ENCODE assay signal across 8 mouse cellular contexts in genomic region chr2:27097776-27098175, GRCm38 (mm10). TPM values are rescaled to one million over a fixed set of nuclear protein-coding genes. Genes with fewer than 3 reads are reported as not detected.
DNase-seq lines count a peak whose midpoint lies in the region; ATAC-seq lines count a peak whose summit lies in the region.

No protein-coding gene starts in this region.

- H3K27me3 ChIP-seq in liver, embryonic 12.5 days (replicated peaks): peaks cover 17% of the 10 kb centered on the region
- no peaks in the 10 kb centered on the region for H3K27me3 ChIP-seq in forebrain, embryonic 13.5 days
- H3K27me3 ChIP-seq in hindbrain, embryonic 12.5 days: no peaks in the 10 kb centered on the region
- H3K27me3 ChIP-seq in limb, embryonic 12.5 days: no peaks in the 10 kb centered on the region; the same call in 1 of the 2 replicates

- peaks cover 11% of the 10 kb centered on the region; the same call in 1 of the 2 replicates for H3K4me1 ChIP-seq in liver, embryonic 12.5 days
- peaks cover 17% of the 10 kb centered on the region for H3K4me1 ChIP-seq in forebrain, embryonic 13.5 days
- peaks cover 23% of the 10 kb centered on the region for H3K4me1 ChIP-seq in hindbrain, embryonic 12.5 days
- H3K4me1 ChIP-seq in limb, embryonic 12.5 days (replicated peaks): peaks cover 38% of the 10 kb centered on the region

- DNase-seq in liver: peak; percentile 25
- DNase-seq in skeletal muscle tissue, adult 2 months (ENCODE audit: low read depth, low spot score): peak; percentile 43
- DNase-seq in thymus, postnatal 4 days: no peak
- DNase-seq in T-cell, adult 2 months (ENCODE audit: low spot score): no peak

- no peak overlapping the region for H3K4me3 ChIP-seq in liver, embryonic 12.5 days
- H3K4me3 ChIP-seq in forebrain, embryonic 13.5 days: no peak overlapping the region
- no peak overlapping the region for H3K4me3 ChIP-seq in hindbrain, embryonic 12.5 days
- no peak overlapping the region for H3K4me3 ChIP-seq in limb, embryonic 12.5 days (replicated peaks)

- no peak overlapping the region for H3K27ac ChIP-seq in liver, embryonic 12.5 days
- 0 out of 2 replicates have a peak overlapping the region, but pooled peaks have one; percentile 15 for H3K27ac ChIP-seq in forebrain, embryonic 13.5 days
- H3K27ac ChIP-seq in hindbrain, embryonic 12.5 days: 0 out of 2 replicates have a peak overlapping the region, but pooled peaks have one; percentile 58
- H3K27ac ChIP-seq in limb, embryonic 12.5 days: peak overlapping the region; percentile 73

- H3K4me2 ChIP-seq in liver, embryonic 12.5 days: no peak overlapping the region
- H3K4me2 ChIP-seq in forebrain, embryonic 13.5 days: no peak overlapping the region
- no peak overlapping the region for H3K4me2 ChIP-seq in hindbrain, embryonic 12.5 days (replicated peaks)
- H3K4me2 ChIP-seq in limb, embryonic 12.5 days: peak overlapping the region; percentile 13; the same call in 1 of the 2 replicates

- ATAC-seq in liver, embryonic 12.5 days: no peak
- peak; percentile 61; the same call in 1 of the 2 replicates for ATAC-seq in forebrain, embryonic 13.5 days
- ATAC-seq in hindbrain, embryonic 12.5 days (ENCODE audit: low FRiP score): peak; percentile 78
- ATAC-seq in limb, embryonic 12.5 days (ENCODE audit: insufficient number of reproducible peaks, insufficient read depth, low FRiP score, low TSS enrichment, low read depth): peak; percentile 64; the same call in 1 of the 2 replicates

- no peaks in the 10 kb centered on the region for H3K9me3 ChIP-seq in liver, embryonic 12.5 days (replicated peaks)
- H3K9me3 ChIP-seq in forebrain, embryonic 13.5 days (replicated peaks): no peaks in the 10 kb centered on the region
- no peaks in the 10 kb centered on the region for H3K9me3 ChIP-seq in hindbrain, embryonic 12.5 days (replicated peaks)
- H3K9me3 ChIP-seq in limb, embryonic 12.5 days: no peaks in the 10 kb centered on the region

- no peaks in the 10 kb centered on the region for H3K36me3 ChIP-seq in liver, embryonic 12.5 days
- no peaks in the 10 kb centered on the region for H3K36me3 ChIP-seq in forebrain, embryonic 13.5 days (ENCODE audit: poor library complexity, severe bottlenecking)
- H3K36me3 ChIP-seq in hindbrain, embryonic 12.5 days: no peaks in the 10 kb centered on the region
- 0 out of 2 replicates have a peak, but pooled peaks cover 5% of the 10 kb centered on the region for H3K36me3 ChIP-seq in limb, embryonic 12.5 days

- no peak overlapping the region for H3K9ac ChIP-seq in liver, embryonic 12.5 days
- no peak overlapping the region for H3K9ac ChIP-seq in forebrain, embryonic 13.5 days
- no peak overlapping the region for H3K9ac ChIP-seq in hindbrain, embryonic 12.5 days
- H3K9ac ChIP-seq in limb, embryonic 12.5 days (replicated peaks): no peak overlapping the region; the same call in 1 of the 2 replicates

- 21% methylated on average over 6 of the region's 6 CpGs for WGBS in liver, embryonic 12.5 days (ENCODE audit: insufficient replicate concordance)
- 10% methylated on average over 6 of the region's 6 CpGs for WGBS in forebrain, embryonic 13.5 days
- 21% methylated on average over 6 of the region's 6 CpGs for WGBS in hindbrain, embryonic 12.5 days
- 15% methylated on average over 6 of the region's 6 CpGs for WGBS in limb, embryonic 12.5 days

RNA-seq across cellular contexts. Expression of gene Adamtsl2, which starts 18.6 kb away (rescaled TPM):
- polyA plus RNA-seq in liver, embryonic 12.5 days (2016; fragmentation: Nextera tagmentation; extraction: Ambion mirVana): 0.77 and 1.3 TPM in 2 replicates
- 5.7 and 7.6 TPM in 2 replicates for polyA plus RNA-seq in forebrain, embryonic 13.5 days (2015; fragmentation: Nextera tagmentation; extraction: Ambion mirVana)
- 6.1 and 9.0 TPM in 2 replicates for polyA plus RNA-seq in hindbrain, embryonic 12.5 days (2016; fragmentation: Nextera tagmentation; extraction: Ambion mirVana)
- polyA plus RNA-seq in limb, embryonic 12.5 days (2016; fragmentation: Nextera tagmentation; extraction: Ambion mirVana): 11.8 and 12.3 TPM in 2 replicates

RNA-seq across cellular contexts. Expression of gene Mymk, which starts 25.8 kb away (rescaled TPM):
- 0.14 and 0.90 TPM in 2 replicates for polyA plus RNA-seq in liver, embryonic 12.5 days (2016; fragmentation: Nextera tagmentation; extraction: Ambion mirVana)
- polyA plus RNA-seq in forebrain, embryonic 13.5 days (2015; fragmentation: Nextera tagmentation; extraction: Ambion mirVana): not detected in 2 replicates
- polyA plus RNA-seq in hindbrain, embryonic 12.5 days (2016; fragmentation: Nextera tagmentation; extraction: Ambion mirVana): 2.6 and 5.2 TPM in 2 replicates
- 16.9 and 24.6 TPM in 2 replicates for polyA plus RNA-seq in limb, embryonic 12.5 days (2016; fragmentation: Nextera tagmentation; extraction: Ambion mirVana)

RNA-seq across cellular contexts. Expression of gene Fam163b, which starts 44.5 kb away (rescaled TPM):
- 0.08 TPM in 1 of 2 replicates, not detected in the other for polyA plus RNA-seq in liver, embryonic 12.5 days (2016; fragmentation: Nextera tagmentation; extraction: Ambion mirVana)
- polyA plus RNA-seq in forebrain, embryonic 13.5 days (2015; fragmentation: Nextera tagmentation; extraction: Ambion mirVana): 0.76 and 1.7 TPM in 2 replicates
- polyA plus RNA-seq in hindbrain, embryonic 12.5 days (2016; fragmentation: Nextera tagmentation; extraction: Ambion mirVana): 0.43 and 0.52 TPM in 2 replicates
- 0.52 and 0.75 TPM in 2 replicates for polyA plus RNA-seq in limb, embryonic 12.5 days (2016; fragmentation: Nextera tagmentation; extraction: Ambion mirVana)

Comparison
In these comparisons a context has a peak if more than half of its experiments do, and no peak if none do; other contexts are left out.
1. DNase-seq: peak in liver (single experiment) and skeletal muscle tissue, adult 2 months (single experiment); none in thymus, postnatal 4 days (single experiment) and T-cell, adult 2 months (single experiment).